Mouse (Mus musculus) v-Abl transformed pro-B cells (cell line): ENCODE results near the gene Sars2.

Source experiments
- in situ Hi-C, 2 experiments: fragments of 400-800 bp; cut with MboI; formaldehyde crosslinking; loops; one replicate each; pipeline ENCODE4 v1.15.1; 2025; ENCODE audit not compliant: unreplicated experiment in 2 of 2

Gene Sars2

DNA sequence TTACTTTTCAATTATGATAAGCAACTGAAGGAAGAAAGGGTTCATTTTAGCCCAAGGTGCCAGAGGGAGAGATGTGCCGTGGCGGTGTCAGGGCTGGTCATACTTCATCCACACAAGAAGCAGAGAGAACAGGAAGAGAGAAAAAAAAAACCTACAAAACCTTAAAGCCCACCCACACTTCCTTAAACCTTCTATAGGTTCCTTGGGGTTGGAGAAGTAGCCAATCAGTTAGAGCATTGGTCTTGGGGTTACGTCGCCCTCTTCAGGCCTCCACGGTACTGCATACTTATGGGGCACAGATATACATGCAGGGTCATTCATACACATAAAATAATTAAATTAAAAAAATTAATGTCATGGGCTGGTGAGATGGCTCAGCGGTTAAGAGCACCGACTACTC is 19.7 kb upstream of the Sars2 start:
- in situ Hi-C loops, result loop anchor here in 1 of 2 experiments (10.0 kb wide), 2 partner anchors 107 to 277 kb away; no protein-coding TSS in a partner anchor

DNA sequence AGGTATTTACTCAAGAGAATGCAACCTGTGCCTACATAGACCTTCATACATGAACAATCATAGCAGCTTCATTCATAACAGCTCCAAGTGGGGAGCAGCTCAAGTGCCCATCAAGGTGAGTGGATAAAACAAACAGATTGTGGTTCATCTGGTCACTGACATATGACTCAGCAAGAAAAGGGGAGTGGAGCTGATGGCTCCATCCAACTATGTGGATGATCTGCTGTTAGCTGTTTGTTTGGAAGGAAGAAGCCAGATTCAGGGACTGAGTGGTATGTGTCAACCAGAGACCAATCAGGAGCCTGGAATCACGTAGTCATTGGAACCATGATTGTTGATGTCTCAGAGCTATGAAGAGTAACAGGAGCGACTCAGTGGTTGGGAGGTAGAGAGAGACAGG is 17.2 kb upstream of the Sars2 start:
- in situ Hi-C loops, result loop anchor here (10.0 to 25.0 kb wide), 3 partner anchors 110 to 287 kb away; partner anchors contain the start of gene Gmfg (in 1 of the 2)

DNA sequence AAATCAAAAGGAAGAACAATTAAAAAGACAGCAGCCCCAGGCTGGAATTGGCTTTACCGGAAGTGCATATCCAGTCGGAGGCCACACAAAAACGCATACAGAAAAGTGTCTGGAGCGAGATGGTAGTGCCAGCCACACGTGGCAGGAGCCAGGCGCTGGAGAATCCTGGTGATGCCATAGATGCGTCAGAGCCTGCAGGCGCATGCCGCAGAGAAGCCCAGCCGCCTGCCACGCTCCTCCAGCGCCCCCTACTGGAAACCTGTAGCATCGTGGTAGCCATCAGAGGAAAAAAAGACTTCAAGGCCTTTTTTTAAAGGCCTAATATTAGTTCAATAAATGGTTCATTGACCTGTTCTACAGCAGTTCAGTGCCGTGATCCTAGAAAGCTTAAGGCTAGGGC is 15.2 kb upstream of the Sars2 start:
- in situ Hi-C loops, result loop anchor here (10.0 to 25.0 kb wide), 3 partner anchors 112 to 289 kb away; partner anchors contain the start of gene Gmfg (in 1 of the 2)

DNA sequence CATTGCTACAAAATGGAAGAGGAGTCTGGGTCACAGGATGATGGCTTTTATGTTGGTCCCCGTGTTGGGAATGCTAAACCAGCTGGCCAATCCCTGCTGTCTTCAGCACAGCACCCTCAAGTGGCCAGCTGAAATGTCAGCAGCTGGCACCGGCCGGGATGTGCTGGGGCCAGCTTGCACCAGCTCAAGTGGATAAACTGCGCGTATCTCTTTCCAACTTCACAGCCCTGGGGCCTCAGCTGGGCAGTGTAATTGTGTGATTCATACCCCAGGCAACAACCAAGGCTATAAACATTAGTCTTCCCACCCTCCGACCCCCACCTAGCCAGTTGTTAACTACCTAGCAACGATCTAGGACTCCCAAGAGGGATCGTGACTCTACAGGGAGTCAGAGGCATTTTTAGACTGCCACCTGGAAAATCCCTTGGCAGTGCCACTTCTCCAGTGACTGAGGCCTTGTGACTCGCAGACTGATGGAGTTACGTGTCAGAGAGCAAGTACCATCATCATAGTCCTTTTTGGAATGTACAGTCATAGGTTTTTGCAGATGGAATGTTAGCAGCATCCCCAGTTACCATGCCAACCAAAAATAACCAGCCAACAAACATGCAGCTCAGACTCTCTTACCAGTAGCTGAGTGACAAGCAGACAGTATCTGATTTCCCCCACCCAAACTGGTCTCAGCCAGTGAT is 14.0 kb upstream of the Sars2 start:
- in situ Hi-C loops, result loop anchor here (10.0 to 25.0 kb wide), 3 partner anchors 113 to 290 kb away; partner anchors contain the start of gene Gmfg (in 1 of the 2)

DNA sequence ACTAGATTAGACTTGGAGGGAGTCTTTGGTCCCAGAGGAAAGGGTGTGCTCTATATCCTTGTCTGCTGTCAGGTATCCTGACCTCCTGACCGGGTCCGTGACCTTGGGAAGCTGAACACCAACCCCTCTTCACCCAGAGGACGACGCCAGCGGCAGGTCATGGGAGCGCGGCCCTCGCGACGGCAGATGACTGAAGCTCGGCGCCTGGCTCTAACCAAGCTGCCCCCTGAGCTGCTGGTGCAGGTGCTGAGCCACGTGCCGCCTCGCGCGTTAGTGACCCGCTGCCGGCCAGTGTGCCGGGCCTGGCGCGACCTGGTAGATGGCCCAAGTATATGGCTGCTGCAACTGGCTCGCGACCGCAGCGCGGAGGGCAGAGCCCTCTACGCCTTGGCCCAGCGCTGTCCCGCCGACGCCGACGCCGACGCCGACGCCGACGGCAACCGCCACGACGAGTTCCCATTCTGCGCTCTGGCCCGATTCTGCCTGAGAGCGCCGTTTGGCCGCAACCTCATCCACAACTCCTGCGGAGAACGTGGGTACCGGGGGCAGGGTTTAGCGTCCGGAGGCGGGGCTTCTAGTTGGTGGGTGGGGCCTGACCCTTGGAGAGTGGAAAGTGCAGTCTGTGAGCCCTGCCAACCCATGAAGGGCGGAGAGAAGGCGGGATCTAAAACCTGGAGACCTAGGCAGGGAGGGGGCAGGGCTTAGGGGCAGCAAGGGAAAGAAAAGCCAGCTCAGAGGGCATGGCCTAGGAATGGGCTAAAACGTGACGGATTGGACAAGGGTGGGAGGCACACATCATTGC is 9.2 kb upstream of the Sars2 start:
- in situ Hi-C loops, result loop anchor here in 1 of 2 experiments (25.0 kb wide), 1 partner anchor 295 kb away; the partner anchor contains the start of gene Gmfg

DNA sequence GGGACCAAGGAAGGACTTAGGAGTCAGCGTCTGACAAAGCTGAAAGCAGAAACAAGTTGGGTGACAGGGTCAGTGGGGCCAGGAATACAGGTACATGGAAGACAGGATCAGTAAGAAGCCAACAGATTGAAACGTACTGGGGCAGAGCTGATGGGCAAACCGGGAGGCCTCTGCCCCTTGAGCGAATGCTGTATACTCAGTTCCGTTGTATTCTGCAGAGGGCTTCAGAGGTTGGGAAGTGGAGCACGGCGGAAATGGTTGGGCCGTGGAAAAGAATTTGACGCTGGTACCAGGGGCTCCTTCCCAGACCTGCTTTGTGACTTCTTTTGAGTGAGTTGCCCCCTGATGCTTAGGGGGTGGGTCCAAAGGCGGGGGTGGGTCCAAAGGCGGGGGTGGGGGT is 8.6 kb upstream of the Sars2 start:
- in situ Hi-C loops, result loop anchor here in 1 of 2 experiments (25.0 kb wide), 1 partner anchor 296 kb away; the partner anchor contains the start of gene Gmfg

DNA sequence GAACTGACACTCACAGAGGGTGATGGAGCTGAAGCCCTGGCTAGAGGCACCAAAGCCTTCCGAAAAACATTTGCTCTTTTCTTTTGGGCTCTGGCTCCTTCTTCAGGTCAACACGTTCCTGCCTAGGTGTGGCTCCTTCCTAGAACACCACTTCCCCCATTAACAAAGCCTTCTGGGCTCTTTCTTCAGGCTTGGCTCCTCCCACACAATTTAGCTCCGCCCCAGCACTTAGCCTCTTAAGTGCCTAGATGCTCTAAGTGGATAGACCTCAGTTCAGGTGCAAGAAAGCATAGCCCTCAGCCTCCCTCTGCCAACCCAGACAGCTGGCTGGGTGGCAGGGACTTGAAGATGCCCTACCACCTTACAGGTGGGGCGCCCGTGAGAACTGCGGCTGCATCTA is 6.1 kb upstream of the Sars2 start:
- in situ Hi-C loops, result loop anchor here in 1 of 2 experiments (25.0 kb wide), 1 partner anchor 298 kb away; the partner anchor contains the start of gene Gmfg

DNA sequence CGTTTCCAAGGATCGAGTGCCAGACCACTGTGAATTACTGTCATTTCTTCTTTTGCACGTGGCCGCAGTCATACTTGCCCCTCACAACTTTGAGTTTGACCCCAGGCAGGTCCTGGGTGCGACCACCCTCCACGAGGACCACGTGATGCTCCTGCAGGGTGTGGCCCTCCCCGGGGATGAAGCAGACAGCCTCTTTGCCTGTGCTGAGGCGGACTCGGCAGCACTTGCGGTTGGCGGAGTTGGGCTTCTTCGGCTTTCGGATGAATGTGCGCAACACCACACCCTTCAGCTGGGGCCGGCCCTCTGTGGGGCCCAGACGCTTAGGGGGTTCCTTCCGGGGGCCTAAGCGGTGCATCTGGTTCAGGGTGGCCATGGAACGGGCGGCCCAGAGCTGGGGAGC is 2.0 kb upstream of the Sars2 start:
- in situ Hi-C loops, result loop anchor here in 1 of 2 experiments (25.0 kb wide), 1 partner anchor 303 kb away; the partner anchor contains the start of gene Gmfg

DNA sequence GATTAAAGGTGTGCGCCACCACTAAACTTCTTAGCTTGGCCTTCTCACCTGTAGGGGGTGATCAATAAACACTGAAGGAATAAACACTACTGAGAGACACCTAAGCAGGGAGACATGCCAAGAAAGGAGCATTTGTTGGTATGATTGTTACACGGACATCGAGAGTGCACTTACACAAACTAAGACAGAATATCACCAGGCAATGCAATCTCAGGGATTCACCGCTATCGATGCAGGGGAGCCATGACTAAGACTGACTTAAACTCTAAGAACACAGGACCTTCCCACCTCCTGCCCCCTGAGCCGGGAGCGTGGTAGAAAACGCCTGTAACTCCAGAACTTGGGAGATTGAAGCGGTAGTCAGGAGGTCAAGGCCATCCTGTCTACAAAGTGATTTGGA is 843 bp upstream of the Sars2 start:
- in situ Hi-C loops, result loop anchor here in 1 of 2 experiments (25.0 kb wide), 1 partner anchor 304 kb away; the partner anchor contains the start of gene Gmfg

DNA sequence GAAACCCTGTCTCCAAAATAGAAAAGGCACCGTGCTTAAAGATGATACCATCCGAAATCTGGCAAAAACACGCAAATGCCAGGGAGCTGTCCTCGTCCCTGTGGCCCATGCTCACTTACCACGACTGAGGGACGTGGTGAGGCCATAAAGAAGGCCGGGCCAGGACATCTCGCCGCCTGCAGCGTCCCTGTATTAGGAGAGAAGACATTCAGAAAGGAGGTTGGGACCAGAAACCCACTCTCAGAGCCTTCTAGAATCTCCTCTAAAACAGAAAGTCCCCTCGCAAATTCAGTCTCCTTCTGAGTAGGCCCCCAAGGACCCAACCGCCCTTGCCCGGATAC is 454 bp upstream of the Sars2 start:
- in situ Hi-C loops, result loop anchor here in 1 of 2 experiments (25.0 kb wide), 1 partner anchor 304 kb away; the partner anchor contains the start of gene Gmfg

DNA sequence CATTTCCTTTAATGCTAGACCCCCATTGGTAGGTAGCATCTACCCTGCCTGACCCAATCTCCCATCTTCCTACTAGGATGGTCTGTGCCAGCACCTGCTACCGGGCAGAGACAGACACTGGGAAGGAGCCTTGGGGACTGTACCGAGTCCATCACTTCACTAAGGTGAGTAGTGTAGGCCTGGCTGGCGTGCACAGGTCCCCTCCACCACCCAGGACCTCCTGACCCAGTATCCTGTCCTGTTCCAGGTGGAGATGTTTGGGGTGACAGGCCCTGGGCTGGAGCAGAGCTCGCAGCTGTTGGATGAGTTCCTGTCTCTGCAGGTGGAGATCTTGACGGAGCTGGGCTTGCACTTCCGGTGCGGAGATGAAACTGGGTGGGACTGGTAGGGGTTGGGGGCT is 8.1 kb downstream of the Sars2 start:
- in situ Hi-C loops, result loop anchor here in 1 of 2 experiments (25.0 kb wide), 2 partner anchors 313 to 562 kb away; partner anchors contain the start of genes Dpf1 and Gmfg

DNA sequence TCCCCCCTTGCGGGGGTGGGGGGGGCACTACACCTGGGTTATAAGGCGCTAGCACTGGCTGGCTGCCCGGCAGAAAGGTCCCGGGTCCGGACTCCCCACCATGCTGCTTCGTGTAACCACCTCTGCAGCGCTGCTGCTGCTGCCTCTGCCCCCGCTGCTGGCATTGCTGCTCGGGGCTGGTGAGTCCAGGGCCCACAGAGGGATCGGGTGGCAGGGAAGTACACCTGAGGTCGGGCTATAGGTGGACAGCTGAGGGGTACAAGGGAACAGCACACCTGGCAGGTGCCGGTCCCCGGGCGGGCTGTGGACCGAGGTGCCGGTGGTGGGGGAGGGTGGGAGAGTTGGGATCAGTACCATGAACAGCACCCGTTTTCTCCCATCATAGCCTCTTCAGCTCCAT is 14.3 kb downstream of the Sars2 start, which contains the start of gene Ccer2:
TSS of gene Ccer2 (plus strand) at position 96 of the 400 bp plus-strand sequence.
- in situ Hi-C loops, result loop anchor here in 1 of 2 experiments (25.0 kb wide), 1 partner anchor 556 kb away; the partner anchor contains the start of gene Dpf1

DNA sequence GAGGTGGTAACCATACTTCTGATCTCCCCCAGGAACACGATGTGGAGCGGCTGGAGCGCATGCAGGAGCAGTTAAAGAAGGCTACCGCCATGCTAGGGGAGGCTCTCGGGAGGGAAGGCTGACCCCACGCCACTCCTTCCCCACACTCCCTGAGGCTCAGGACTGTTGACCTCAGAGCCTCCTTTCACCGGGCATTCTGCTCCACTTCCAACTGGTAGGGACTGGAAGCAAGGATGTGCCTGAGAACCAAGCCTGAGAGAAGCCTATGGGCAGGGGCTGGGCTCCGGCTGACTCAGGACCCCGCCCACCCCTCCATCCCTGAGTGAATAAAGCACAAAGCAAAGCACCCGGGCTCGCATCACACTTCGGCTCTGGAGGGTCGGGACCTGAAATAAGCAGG is 16.8 kb downstream of the Sars2 start:
- in situ Hi-C loops, result loop anchor here in 1 of 2 experiments (25.0 kb wide), 1 partner anchor 554 kb away; the partner anchor contains the start of gene Dpf1

DNA sequence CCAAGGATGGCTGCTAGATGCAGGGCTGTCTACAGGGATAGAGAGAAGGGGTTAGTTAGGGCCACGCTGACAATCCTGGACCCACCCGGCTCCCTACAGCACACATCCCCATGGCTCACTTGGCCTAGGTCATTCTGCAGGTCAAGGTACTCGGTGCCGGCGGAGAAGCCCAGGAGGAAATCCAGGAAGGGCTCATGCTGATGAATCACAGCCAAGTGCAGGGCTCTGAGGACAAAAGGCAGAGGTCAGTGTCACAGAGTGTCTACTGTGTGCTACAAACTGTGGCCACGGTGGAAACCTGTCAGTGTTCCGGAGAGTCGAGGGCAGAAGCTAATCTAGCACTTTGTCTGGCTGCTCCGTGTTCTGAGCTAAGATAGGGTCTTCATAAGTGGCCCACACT is 20.1 kb downstream of the Sars2 start:
- in situ Hi-C loops, result loop anchor here in 1 of 2 experiments (25.0 kb wide), 1 partner anchor 550 kb away; the partner anchor contains the start of gene Dpf1

DNA sequence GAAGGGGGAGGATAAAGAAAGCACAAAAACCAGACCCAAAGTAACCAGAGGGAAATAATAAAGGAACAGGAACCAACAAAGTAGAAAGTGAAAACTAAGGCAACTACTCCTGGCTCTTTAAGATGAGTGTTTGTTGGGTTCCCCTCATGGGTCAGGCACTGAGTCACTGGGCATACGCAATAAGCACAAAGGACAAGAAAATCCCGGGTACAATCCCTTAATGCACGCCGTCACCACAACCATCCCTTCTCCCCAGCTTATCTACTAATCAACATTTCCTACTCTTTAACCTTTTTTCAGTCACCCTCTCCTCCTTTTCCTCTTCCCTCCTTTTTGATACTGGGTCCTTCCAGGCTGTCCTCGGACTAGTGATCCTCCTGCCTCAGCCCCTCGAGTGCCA is 23.4 kb downstream of the Sars2 start:
- in situ Hi-C loops, result loop anchor here in 1 of 2 experiments (25.0 kb wide), 1 partner anchor 547 kb away; the partner anchor contains the start of gene Dpf1

DNA sequence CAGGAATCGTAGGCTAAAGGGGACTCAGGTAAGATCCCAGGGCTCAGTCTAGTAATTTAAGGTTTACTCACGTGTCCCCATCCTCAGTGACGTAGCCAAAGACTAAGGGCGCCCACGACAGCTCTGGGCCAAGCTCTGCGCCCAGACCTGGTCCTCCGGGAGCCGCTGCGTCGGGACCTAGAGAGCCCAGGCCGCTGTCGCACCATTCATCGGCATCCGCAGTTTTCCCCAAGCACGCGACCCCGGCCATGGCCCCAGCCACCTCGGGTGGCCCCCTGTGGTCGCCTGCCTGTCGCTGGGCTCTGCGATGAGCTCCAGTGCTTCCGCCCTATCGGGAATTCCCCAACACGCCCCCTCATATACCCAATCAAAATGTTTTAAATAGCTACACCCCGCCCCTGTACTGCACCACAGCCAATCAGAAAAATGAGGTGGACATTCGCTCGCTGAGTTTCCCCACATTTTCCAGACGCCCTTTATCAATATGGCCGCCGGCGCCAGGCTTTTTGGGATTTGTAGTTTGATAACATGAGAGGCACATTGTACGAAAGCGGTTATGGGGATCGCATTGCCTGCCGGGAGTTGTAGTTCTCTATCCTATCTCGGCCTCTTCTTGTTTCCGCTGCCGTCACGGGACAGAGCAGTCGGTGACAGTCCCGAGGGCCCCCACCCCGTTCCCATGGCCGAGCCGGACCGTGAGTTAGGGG is 24.5 kb downstream of the Sars2 start, which contains the start of gene Sirt2:
TSS of gene Sirt2 (plus strand) at position 563 of the 707 bp plus-strand sequence.
- in situ Hi-C loops, result loop anchor here in 1 of 2 experiments (25.0 kb wide), 1 partner anchor 546 kb away; the partner anchor contains the start of gene Dpf1

DNA sequence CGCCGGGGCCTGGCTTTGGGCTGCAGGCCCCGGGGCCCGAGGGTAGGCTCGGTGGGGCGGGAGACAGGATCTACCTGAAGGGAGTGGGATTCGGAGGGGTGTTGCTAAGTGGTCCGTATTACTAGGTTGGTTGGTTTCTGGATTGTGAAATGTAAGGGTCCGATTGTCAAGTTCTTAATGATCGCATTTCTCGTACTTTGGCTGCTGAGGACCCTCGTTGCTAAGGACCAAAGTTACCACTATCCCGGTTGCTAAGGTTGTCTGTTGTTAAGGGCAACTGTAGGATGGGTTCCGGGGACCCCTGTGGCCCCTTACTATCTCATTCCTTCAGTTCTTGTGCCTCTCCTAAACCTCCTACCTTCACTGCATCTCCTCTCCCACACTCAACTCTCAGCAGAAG is 25.1 kb downstream of the Sars2 start:
- in situ Hi-C loops, result loop anchor here in 1 of 2 experiments (25.0 kb wide), 1 partner anchor 545 kb away; the partner anchor contains the start of gene Dpf1

DNA sequence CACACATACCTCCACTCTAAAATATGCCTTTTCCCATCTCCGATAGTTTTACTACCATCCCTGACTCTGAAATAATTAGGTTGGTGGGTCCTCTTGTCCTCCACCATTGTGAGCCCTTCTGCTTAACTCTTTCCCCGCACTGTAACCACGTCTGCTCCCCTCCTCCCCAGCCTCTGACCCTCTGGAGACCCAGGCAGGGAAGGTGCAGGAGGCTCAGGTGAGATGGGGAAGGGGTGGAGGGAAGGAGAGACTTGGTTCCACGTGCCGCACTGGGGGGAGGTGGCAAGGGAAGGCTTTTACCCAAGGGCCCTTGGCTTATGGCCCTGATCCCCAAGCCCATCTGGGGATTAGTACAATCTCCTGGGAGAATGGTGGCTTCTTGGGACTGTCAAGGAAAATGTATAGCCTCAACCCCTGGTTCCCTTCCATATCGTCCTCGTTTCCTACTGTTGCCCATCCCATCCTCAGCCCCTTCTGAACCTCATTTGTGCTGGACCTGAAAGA is 25.7 kb downstream of the Sars2 start, which contains the start of gene Nfkbib:
TSS of gene Nfkbib (minus strand) at position 51 of the 504 bp plus-strand sequence.
- in situ Hi-C loops, result loop anchor here in 1 of 2 experiments (25.0 kb wide), 1 partner anchor 545 kb away; the partner anchor contains the start of gene Dpf1

DNA sequence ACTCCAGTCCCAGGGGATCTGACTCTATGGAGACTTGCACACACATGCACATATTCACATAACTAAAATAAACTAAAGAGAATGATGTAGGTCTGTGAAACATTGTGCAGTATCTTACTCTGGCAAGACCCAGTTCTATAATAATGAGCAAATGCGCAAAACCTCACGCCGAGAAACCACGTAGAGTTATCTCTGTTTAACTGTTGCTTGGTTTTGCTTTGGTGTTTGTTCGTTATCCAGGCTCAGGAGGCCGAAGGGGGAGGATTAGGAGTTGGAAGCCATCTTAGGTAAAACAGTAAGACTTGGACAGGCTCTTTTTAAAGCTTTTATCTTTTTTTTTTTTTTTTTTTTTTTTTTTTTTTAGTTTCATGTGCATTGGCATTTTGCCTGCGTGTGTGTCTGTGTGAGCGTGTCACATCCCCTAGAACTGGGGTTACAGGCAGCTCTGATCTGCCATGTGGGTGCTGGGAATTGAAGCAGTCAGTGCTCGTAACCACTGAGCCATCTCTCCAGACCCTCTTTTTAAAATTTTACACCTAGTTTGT is 27.7 kb downstream of the Sars2 start:
- in situ Hi-C loops, result loop anchor here in 1 of 2 experiments (25.0 kb wide), 1 partner anchor 543 kb away; the partner anchor contains the start of gene Dpf1
